Mouse (Mus musculus) c-Kit-positive CD71-positive TER-119-negative erythroid progenitor cells, embryonic 14.5 days (primary cell): ENCODE data around the gene E2f8.
A peak's percentile ranks its signal among the peaks of the same experiment; 100 is the strongest.

Source experiments
- DNase-seq: peaks from one replicate; pipeline ENCODE4 v3.0.0-alpha.2; 2013; ENCODE audit warnings: low read depth

E2f8 gene

GRCm38 (mm10) chr7:48891029-48891428, 9.6 kb upstream of the E2f8 start:
- no peak for DNase-seq

GRCm38 (mm10) chr7:48888751-48889150, 7.4 kb upstream of the E2f8 start:
- no peak for DNase-seq

- no peak for DNase-seq
These were observed 6.6 kb upstream of the E2f8 start for GRCm38 (mm10) chr7:48887973-48888372.

- no peak for DNase-seq
These were observed 2.8 kb upstream of the E2f8 start for GRCm38 (mm10) chr7:48884266-48884611.

- DNase-seq = no peak
These were observed 2.3 kb upstream of the E2f8 start for GRCm38 (mm10) chr7:48883525-48884265.

GRCm38 (mm10) chr7:48881971-48882609, 694 bp upstream of the E2f8 start:
- no peak for DNase-seq

- peak; percentile 98 for DNase-seq
These were observed 560 bp downstream of the E2f8 start for GRCm38 (mm10) chr7:48880591-48881481.

- DNase-seq = no peak
These were observed 1.8 kb downstream of the E2f8 start for GRCm38 (mm10) chr7:48879574-48879973.

GRCm38 (mm10) chr7:48877786-48878390, 3.5 kb downstream of the E2f8 start:
- DNase-seq = no peak

GRCm38 (mm10) chr7:48876526-48876925, 4.9 kb downstream of the E2f8 start:
- DNase-seq = peak; percentile 50

- DNase-seq = no peak
These were observed 6.3 kb downstream of the E2f8 start for GRCm38 (mm10) chr7:48875096-48875495.

GRCm38 (mm10) chr7:48871292-48871691, 10.1 kb downstream of the E2f8 start:
- no peak for DNase-seq

GRCm38 (mm10) chr7:48870579-48871180, 10.7 kb downstream of the E2f8 start:
- no peak for DNase-seq

- DNase-seq = no peak
These were observed 11.3 kb downstream of the E2f8 start for GRCm38 (mm10) chr7:48870144-48870543.

GRCm38 (mm10) chr7:48867576-48867975, 13.8 kb downstream of the E2f8 start:
- no peak for DNase-seq

- no peak for DNase-seq
These were observed 16.5 kb downstream of the E2f8 start for GRCm38 (mm10) chr7:48864671-48865458.

- DNase-seq = no peak
These were observed 17.2 kb downstream of the E2f8 start for GRCm38 (mm10) chr7:48864199-48864598.

GRCm38 (mm10) chr7:48861796-48862195, 19.6 kb downstream of the E2f8 start:
- no peak for DNase-seq

GRCm38 (mm10) chr7:48860948-48861347, 20.4 kb downstream of the E2f8 start:
- DNase-seq = no peak

- no peak for DNase-seq
These were observed 22.0 kb downstream of the E2f8 start for GRCm38 (mm10) chr7:48859362-48859761.

- no peak for DNase-seq
These were observed 23.1 kb downstream of the E2f8 start for GRCm38 (mm10) chr7:48858257-48858656.
